Mouse (Mus musculus) ES-CJ7 (cell line): ENCODE measurements at regions not wholly inside any gene's neighbourhood (a gene's known extent, or its start where the extent isn't known, plus 50 kb on each side); places are given as distances from the start of the nearest gene placed in this dataset.

Experiments
- DNase-seq: peaks from one replicate; pipeline ENCODE4 v3.0.0; 2011; ENCODE audit warnings: low read depth, low spot score

DNA sequence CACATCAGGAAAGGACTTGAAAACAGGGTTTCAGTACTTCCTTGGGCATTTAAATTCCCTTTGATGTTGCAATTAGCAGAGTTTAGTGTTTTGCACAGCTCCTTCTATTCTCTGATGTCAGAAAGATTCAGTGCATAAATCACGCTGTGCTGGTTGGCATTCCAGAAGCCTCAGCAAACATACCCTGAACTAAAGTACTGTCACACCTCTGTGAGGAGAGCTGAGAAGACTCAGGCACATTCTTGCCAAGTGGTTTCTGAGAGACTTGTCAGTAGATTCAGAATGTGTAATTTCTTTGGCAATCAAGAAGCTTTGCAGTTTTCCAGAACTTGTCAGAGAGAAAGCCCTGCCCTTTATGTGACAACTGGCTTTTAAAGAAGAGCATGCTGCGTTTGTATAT, 192.4 kb upstream of the 2610001J05Rik start:
- DNase-seq = no peak

DNA sequence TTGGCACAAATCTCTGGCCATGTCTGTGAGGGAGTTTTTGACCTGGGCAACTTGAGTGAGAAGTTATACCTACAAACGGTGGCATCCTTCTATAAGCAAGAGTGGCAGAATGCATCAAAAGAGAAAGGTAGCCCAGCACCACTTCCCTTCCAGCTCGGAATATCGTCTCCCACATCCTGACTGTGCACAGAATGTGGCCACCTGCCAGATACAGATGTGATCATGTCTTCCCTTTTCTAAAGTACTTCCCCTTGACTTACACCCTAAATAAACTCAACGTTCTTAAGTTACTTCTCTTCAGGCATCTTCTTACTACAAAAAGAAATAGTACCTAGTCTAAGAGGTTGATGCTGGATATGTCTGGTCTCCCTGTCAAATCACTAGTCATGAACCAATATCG, 175.2 kb upstream of the 2610001J05Rik start:
- DNase-seq = no peak

DNA sequence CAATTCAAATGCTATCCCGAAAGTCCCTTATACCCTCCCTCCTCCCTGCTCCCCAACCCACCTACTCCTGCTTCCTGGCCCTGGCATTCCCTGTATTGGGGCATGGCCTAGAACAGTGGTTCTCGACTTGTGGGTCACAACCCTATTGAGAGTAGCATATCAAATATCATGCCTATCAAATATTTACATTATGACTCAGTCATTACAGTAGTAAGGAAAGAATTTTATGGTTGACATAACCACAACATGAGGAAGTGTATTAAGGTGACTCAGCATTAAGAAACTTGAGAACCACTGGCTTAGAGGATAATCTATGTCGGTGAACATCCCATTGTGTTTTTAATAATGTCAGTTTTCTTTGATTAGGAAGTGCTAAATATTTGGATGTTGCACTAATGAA, 173.3 kb upstream of the 2610001J05Rik start:
- DNase-seq = no peak

- no peak for DNase-seq
Observed at GRCm38 (mm10) chr6:14025898-14026297, 154.6 kb upstream of the 2610001J05Rik start.

DNA sequence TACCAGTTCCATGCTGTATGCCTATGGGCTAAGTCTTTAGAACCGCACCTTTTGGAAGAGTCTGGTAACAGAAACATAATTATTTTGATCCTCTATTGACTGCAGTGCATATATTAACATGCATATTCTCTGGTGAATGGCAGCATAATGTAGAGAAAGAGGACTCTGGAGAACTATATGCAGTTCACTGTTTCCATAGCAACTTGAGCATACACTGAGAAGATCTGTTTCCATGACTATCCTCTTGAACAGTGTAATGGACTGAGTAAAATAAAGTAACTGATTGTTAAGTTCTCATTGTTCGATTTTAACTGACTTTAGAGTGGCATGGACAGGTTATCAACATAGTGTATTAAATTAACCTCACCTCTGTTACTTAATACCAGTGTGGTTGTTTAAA, 147.6 kb upstream of the 2610001J05Rik start:
- no peak for DNase-seq

DNA sequence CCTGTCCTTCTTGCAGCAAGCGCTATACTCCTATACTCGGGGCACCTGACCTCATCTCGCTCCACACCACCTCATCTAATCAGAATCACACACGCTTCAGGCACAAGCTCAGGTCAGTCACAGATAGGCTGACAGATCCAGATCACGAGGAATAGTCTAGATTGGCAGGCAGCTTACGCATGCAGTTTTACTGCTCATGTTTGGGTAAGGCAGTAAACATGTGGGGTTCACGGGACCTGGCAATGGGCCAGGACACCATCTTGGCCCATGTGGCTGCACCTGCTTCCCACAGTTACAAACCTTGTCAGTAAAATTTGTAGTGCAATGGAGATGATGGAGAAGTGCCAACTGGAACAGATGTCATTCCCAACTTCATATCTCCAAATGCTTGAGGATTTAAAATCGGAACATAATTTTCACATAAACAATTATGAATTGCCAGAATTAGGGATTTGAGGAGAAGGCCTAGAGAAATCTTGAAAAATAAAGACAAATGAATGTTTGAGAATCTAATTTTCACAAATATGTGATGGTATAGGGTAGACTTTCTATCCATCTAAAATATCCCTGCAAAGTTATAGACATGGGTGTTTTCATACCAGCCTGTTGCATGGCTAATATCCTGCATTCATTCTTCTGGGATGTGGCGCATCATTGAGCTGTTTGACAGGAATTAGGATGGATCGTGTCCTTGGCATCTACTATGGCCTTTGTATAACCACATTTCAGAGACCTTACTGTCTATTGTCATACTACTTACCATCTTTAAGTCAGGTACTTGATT, 111.5 kb upstream of the 2610001J05Rik start:
- no peak for DNase-seq

DNA sequence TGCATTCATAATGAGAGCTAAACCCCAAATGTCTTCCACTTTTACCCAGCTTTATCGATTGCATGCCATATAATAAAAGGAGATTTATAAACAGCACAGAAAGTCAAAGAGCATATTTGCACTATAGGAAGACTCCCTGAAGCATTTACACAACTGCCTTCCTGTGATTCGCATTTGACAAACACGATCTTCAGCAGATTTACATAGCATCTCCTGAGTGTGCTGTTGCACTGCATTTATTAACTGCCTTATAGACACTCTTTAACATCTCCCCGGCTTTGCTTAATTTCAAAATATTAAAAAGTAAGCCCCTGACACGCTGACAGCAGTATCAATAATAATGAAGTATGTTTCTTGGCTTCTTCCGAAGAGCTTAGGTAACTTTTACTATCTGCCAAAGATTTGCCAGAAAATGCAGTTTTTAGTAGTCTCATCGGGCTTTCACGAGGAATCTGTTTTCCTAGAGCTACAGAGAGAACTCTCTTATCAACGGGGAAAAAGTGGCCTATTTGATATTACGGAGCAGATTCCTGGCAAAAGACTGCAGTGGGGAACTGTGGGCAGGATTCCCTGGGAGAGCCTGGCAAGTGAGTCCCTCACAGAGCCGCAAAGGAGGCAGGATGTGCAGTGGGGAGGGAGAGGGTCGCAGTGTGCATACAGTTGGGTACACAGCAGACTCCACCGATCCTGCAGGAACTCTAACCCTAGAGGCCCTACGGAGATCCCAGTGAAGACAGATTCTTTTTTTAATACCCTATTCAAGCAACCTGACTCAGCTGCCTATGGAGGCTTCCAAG, 103.6 kb upstream of the 2610001J05Rik start:
- no peak for DNase-seq

GRCm38 (mm10) chr6:13964471-13964870, 93.2 kb upstream of the 2610001J05Rik start:
- DNase-seq = no peak

DNA sequence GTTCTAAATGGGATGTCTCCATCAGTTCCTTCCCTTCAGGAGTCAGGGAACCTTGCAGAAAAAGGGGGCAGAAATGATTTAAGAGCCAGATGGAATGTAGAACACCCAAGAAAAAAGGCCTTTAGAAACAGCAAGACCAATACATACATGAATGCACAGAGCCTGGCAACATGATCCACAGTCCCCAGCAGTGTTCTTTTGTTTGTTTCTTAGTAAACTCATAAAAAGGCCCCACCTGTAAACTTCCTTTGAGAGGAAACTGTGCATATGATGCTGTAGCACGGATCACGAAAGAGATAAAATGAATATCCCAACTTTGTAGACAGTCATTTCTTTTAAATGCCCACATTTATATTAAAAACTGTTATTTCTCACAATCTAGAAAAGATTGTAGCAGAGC, 92.7 kb upstream of the 2610001J05Rik start:
- no peak for DNase-seq

DNA sequence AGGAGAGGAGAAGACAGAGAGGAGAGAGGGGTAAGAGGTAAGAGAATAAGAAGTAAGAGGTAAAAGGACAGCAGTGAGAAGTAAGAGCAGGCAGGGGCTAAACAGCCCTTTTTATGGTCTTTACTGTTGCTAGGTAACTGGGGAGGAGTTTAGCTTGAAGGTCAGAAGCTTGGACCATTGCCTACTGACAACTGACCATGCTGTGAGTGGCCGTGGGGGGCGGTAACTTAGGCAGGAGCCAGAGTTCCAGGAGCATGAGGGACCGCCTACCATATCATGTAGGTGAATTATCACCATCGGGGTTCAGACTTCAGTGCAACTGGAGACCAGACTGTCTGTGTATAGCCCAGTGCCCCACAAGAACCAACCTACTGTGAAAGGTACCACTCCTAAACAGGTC, 78.3 kb upstream of the 2610001J05Rik start:
- no peak for DNase-seq

DNA sequence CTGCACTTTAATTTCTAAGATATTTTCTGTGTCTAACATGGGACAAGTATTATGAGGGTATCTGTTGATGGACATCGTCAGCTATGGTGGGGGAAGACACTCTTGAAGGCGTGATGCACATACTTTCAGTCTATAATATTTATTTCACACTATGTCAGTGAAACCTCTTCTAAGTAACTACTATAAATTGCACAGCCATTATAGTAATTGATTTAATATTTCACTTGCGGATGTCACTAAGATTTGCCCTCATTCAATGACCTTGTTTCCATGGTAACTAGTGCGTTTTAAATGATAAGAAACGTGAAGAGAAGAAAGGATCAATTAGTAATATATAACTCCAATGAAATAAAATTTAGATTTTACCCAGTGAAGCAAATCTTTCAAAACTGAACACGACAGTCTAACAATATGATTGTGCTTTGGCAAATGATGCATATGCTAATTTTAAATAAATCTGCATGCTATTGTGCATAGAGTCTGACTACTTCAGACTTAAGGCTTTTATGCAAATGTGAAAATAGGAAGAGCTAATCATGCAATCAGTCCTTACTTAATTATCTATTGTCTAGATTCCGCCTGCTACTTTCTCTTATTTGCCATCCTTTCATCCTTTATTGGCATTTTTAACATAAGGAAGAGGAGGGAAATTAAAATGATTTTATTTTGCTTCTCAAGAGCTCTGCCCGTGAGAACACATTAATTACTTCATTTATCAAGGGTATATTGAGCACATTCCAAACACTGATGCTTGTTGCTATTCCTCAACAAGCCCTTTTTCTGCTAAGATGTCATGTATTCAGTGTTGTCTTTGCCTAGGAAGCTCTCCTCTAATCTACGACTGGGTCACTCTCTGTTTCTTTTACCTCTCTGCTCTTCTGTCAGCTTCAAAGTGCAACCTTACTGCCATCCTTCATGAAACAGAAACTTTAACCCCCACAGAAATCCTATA, 49.8 kb upstream of the 2610001J05Rik start:
- DNase-seq = no peak
